Mouse (Mus musculus) olfactory bulb, adult 2 months (tissue): Measurements from ENCODE around the gene Sh3rf3.

ENCODE experiments used
- CTCF ChIP-seq: fragments of 200-500 bp; IDR thresholded peaks from 2 replicates; pipeline ENCODE4 v1.5.1; 2012; ENCODE audit warnings: low read depth, mild to moderate bottlenecking, low read length, moderate library complexity; ENCODE audit not compliant: insufficient read depth
- POLR2A ChIP-seq: fragments of 200-500 bp; IDR thresholded peaks from 2 replicates; pipeline ENCODE4 v1.6.1; 2012; ENCODE audit warnings: mild to moderate bottlenecking, low read depth, low read length, moderate library complexity; ENCODE audit not compliant: insufficient read depth

DNA sequence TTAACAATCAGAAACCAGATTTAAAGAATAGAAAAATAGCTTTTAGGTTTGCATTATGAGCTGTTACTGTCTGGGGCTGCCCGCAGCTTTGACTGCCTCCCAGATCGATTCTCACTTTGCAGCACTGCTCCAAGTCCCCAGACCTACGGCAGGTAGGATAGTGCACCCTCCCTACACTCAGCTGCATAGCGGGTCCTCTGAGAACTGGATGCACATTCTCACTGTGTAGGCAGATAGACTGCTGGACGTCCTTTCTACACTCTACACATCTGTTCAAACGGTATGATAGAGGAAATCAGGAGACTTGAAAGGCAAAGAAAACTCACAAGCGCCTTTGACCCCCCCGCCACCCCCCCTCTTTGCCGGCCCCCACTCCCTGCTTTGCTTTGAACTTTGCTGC lies 42.7 kb downstream of the Sh3rf3 start:
- TF ChIP-seq POLR2A (no peak), CTCF (no peak)
